Mouse (Mus musculus): ENCODE results near the gene Slc4a3.

Slc4a3 gene

GRCm38 (mm10) chr1:75596906-75597305 is 50.8 kb downstream of the Slc4a3 start:
- no peak for DNase-seq (ENCODE audit: low spot score in 2 of 2)

DNA sequence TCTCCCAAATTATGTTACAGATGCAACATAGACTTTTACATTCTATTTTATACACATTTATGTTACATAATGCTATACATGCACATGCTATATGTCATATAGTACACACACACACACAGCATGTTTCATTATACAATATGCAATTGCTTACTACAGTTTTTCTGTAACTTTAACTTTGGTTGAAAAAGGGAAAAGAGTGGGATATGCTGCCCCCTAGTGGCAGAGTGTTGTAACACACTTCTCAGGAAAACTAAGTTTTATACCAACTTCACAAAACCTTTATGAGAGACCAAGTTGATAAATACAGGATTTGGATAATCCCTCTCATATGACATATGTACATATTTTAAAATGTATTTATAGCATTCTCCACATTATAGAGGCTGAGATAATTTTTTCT is 51.6 kb downstream of the Slc4a3 start:
- peak in 1 of 2 experiments; percentile 52 for DNase-seq (ENCODE audit: low spot score in 2 of 2)

DNA sequence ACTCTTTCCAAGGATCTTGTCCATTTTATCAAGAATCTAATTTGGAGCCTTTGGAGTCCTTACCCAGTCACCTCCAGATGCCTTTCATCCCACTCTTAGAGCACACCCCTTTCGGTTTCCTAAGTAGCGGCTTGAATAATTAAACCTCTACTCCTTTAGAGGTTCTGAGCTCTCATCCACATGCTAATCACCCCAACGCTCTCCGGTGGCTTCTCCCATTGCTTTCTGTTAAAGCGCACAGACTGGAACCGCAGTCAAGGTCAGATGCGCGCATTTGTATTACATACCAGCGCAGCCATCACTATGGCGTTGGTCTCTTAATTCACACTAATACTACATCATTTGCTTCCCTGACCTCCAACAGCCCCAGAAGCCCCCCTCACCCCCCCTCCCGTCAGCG is 55.7 kb downstream of the Slc4a3 start:
- DNase-seq (ENCODE audit: low spot score in 2 of 2), result no peak

DNA sequence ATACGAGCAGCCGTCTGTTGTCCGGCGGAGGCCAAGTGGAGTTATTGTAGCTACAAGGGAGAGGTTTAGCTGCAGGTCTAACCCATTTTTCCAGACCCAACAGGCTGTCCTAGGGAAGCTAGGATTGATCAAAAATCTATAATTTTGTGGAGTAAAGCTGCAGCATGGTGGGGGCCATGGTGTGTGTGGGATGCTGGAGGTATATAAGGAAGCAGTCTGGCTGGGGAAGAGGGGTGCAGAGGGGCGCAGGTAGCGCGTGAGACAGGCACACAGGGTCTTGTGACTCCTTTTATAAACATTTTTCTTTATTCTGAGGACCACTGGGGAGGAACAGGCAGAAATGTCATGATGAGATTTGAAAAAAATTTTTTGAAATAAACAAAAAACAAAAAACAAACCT is 57.5 kb downstream of the Slc4a3 start:
- no peak for DNase-seq (ENCODE audit: low spot score in 2 of 2)

DNA sequence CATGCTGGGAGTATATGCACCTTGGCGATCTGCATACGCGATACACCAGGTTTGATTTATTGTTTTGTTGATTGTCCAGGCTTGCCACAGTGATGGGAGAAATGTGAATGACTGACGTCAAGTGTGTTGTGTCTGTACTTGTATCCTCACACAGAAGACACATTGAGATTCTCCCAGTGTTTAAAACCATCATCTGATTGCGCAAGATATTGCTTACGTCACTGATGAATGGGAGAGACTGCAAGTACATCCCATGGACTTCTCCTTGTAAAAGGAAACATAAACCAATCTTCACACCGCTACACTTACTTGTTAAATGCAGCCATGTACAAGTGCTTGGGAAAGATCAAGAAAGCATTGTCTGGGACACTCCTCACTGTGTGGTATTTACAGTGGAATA is 62.2 kb downstream of the Slc4a3 start:
- DNase-seq (ENCODE audit: low spot score in 2 of 2), result no peak

GRCm38 (mm10) chr1:75608625-75609263 is 62.7 kb downstream of the Slc4a3 start:
- no peak for DNase-seq (ENCODE audit: low spot score in 2 of 2)

GRCm38 (mm10) chr1:75609264-75609662 is 63.2 kb downstream of the Slc4a3 start:
- DNase-seq (ENCODE audit: low spot score in 2 of 2), result no peak

GRCm38 (mm10) chr1:75610553-75610952 is 64.5 kb downstream of the Slc4a3 start:
- no peak for DNase-seq (ENCODE audit: low spot score in 2 of 2)
